9 mouse cellular contexts compared by ENCODE assay signal in the genomic region with DNA sequence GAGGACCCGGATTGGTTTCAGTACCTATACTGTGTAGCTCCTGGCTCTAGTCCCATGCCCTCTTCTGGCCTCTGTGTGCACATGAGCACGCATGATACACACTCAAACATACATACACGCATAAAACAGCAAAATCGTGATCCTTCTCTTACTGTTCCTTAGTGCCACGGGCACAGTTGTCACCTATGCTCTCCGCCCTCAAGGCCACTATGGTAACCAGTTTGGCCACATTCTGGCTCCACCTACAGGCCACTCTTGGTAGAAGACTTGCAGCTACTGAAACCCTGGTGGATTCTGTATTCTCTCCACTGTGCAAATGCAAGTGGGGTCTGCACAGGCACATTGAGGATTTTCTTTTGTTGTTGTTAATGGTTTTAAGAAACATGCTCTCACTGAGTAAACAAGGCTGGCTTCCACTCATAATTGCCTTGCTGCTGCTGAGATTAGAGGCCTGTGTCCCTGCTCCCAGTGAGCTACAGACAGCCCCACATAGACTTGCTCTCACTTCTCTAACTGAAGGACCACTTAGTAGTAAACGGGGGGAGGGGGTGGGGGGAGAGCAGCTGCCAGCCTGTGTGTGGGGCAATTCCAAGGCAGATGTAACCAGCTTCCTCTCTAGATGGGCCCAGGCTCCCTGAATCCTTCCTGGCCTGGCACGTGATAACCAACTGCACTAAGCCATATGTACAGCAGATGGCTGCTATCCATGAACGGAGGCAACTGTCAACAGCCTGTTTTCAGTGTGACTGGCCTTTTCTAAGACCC. TPM values are rescaled to one million over a fixed set of nuclear protein-coding genes. Genes with fewer than 3 reads are reported as not detected.
DNase-seq lines count a peak whose midpoint lies in the region; ATAC-seq and TF ChIP-seq lines count a peak whose summit lies in the region.
"Had no signal": no experiment of that assay in that cellular context is flagged by ENCODE, and none has a peak within 500 bp of the region (broad histone marks: within the 10 kb centered on the region; RNA-seq: fewer than 3 reads in every experiment).

No protein-coding gene starts in this region.

- H3K4me2 ChIP-seq in neural tube, embryonic 13.5 days = no peak overlapping the region

- ATAC-seq in erythroid progenitor cell, adult 5-6 weeks (replicated peaks; ENCODE audit: low FRiP score, poor library complexity, severe bottlenecking) = peak; percentile 89
- peak; percentile 56 for ATAC-seq in neural tube, embryonic 13.5 days (ENCODE audit: low read depth)

- WGBS in neural tube, embryonic 13.5 days = 44% methylated on average over 9 of the region's 9 CpGs

- TF ChIP-seq CTCF in E14TG2a.4 (conservative IDR thresholded peaks at IDR 0.05; ENCODE audit: low read length) = peak; percentile 75
- peak; percentile 93 for TF ChIP-seq CTCF in layer of hippocampus, adult 2 months (conservative IDR thresholded peaks at IDR 0.05)

- DNase-seq in brain, adult 2 months (ENCODE audit: low read depth, low spot score) = peak; percentile 86
- peak; percentile 72 to 80 for DNase-seq in heart, postnatal 36 days
- peak; percentile 69 to 80 for DNase-seq in layer of hippocampus, adult 2 months (ENCODE audit: low spot score in 2 of 2)
- DNase-seq in lung, adult 18-20 months = peak; percentile 70 to 81
- DNase-seq in testis, postnatal 10 days (ENCODE audit: low spot score) = peak; percentile 86

- no peak overlapping the region for H3K4me3 ChIP-seq in E14TG2a.4 (replicated peaks; ENCODE audit: low read length)
- no peak overlapping the region for H3K4me3 ChIP-seq in layer of hippocampus, adult 2 months
- H3K4me3 ChIP-seq in neural tube, embryonic 13.5 days = no peak overlapping the region
- H3K4me3 ChIP-seq: erythroblast, embryonic 14.5 days had no signal

- peaks cover 7% of the 10 kb centered on the region; the same call in 1 of the 2 replicates for H3K4me1 ChIP-seq in E14TG2a.4 (replicated peaks; ENCODE audit: low read depth, low read length)
- no peaks in the 10 kb centered on the region for H3K4me1 ChIP-seq in neural tube, embryonic 13.5 days (replicated peaks)

- no peak overlapping the region for H3K9ac ChIP-seq in neural tube, embryonic 13.5 days

- H3K9me3 ChIP-seq in E14TG2a.4 (ENCODE audit: low read length) = peaks cover 6% of the 10 kb centered on the region
- no peaks in the 10 kb centered on the region for H3K9me3 ChIP-seq in neural tube, embryonic 13.5 days

- peak overlapping the region; percentile 7; the same call in 1 of the 2 replicates for H3K27ac ChIP-seq in layer of hippocampus, adult 2 months
- peak overlapping the region; percentile 3; the same call in 1 of the 2 replicates for H3K27ac ChIP-seq in neural tube, embryonic 13.5 days (replicated peaks)

- peaks cover 41% of the 10 kb centered on the region for H3K36me3 ChIP-seq in E14TG2a.4 (ENCODE audit: insufficient read depth, low read length)
- peaks cover 39% of the 10 kb centered on the region for H3K36me3 ChIP-seq in neural tube, embryonic 13.5 days

- H3K27me3 ChIP-seq in E14TG2a.4 (ENCODE audit: insufficient read depth, low read length) = peaks cover 11% of the 10 kb centered on the region; the same call in 1 of the 2 replicates
- H3K27me3 ChIP-seq in neural tube, embryonic 13.5 days = no peaks in the 10 kb centered on the region

- intact Hi-C loops in heart, postnatal 36 days (cut with DNase I) = loop anchor here (2.0 to 5.0 kb wide), 2 partner anchors 196 to 219 kb away; no protein-coding TSS in a partner anchor

RNA-seq across cellular contexts. Expression of gene Atp5mpl, which starts 8.5 kb away (rescaled TPM):
- 132 and 273 TPM in 2 replicates for total RNA-seq in erythroid progenitor cell, adult 5-6 weeks (2015; ENCODE audit: low replicate concordance)
- 69.3 and 71.9 TPM in 2 replicates for total RNA-seq in erythroid progenitor cell, adult 5-6 weeks (2017; ENCODE audit: low replicate concordance)
- total RNA-seq in heart, postnatal 36 days (2021) = 1,000 to 10,000 TPM; 1,342 to 1,403 TPM
- 100 to 1,000 TPM; 331 to 353 TPM for total RNA-seq in layer of hippocampus, adult 2 months (2021)
- polyA plus RNA-seq in neural tube, embryonic 13.5 days (2015; fragmentation: Nextera tagmentation; extraction: Ambion mirVana) = 737 and 818 TPM in 2 replicates

RNA-seq across cellular contexts. Expression of gene Tdrd9, which starts 13.1 kb away (rescaled TPM):
- not detected in 2 replicates for total RNA-seq in erythroid progenitor cell, adult 5-6 weeks (2015; ENCODE audit: low replicate concordance)
- total RNA-seq in erythroid progenitor cell, adult 5-6 weeks (2017; ENCODE audit: low replicate concordance) = not detected in 2 replicates
- total RNA-seq in heart, postnatal 36 days (2021) = under 1 TPM in 1 of 2 experiments, not detected in 1; 0.33 TPM
- under 1 TPM in 1 of 2 experiments, not detected in 1; 0.44 TPM for total RNA-seq in layer of hippocampus, adult 2 months (2021)
- polyA plus RNA-seq in neural tube, embryonic 13.5 days (2015; fragmentation: Nextera tagmentation; extraction: Ambion mirVana) = 0.74 and 1.4 TPM in 2 replicates
- polyA plus RNA-seq: erythroblast, embryonic 14.5 days had no signal

RNA-seq across cellular contexts. Expression of gene Rd3l, which starts 22.8 kb away (rescaled TPM):
- not detected in 2 replicates for total RNA-seq in erythroid progenitor cell, adult 5-6 weeks (2015; ENCODE audit: low replicate concordance)
- not detected in 2 replicates for total RNA-seq in erythroid progenitor cell, adult 5-6 weeks (2017; ENCODE audit: low replicate concordance)
- under 1 TPM in 1 of 2 experiments, not detected in 1; 0.65 TPM for total RNA-seq in heart, postnatal 36 days (2021)
- total RNA-seq in layer of hippocampus, adult 2 months (2021) = not detected
- not detected in 2 replicates for polyA plus RNA-seq in neural tube, embryonic 13.5 days (2015; fragmentation: Nextera tagmentation; extraction: Ambion mirVana)
- polyA plus RNA-seq: erythroblast, embryonic 14.5 days had no signal

RNA-seq across cellular contexts. Expression of gene Ppp1r13b, which starts 50.4 kb away (rescaled TPM):
- 9.7 and 14.7 TPM in 2 replicates for total RNA-seq in erythroid progenitor cell, adult 5-6 weeks (2015; ENCODE audit: low replicate concordance)
- total RNA-seq in erythroid progenitor cell, adult 5-6 weeks (2017; ENCODE audit: low replicate concordance) = 6.7 and 12.2 TPM in 2 replicates
- 10 to 100 TPM; 19.7 to 20.3 TPM for total RNA-seq in heart, postnatal 36 days (2021)
- total RNA-seq in layer of hippocampus, adult 2 months (2021) = 100 to 1,000 TPM; 101 to 106 TPM
- polyA plus RNA-seq in neural tube, embryonic 13.5 days (2015; fragmentation: Nextera tagmentation; extraction: Ambion mirVana) = 24.1 and 26.9 TPM in 2 replicates
